Mouse (Mus musculus) retina, adult 2 months (tissue): Measurements from ENCODE around the gene Cldn4.

Source experiments
- DNase-seq: peaks from one replicate; pipeline ENCODE4 v3.0.0-alpha.2; 2012; ENCODE audit warnings: low read depth, low spot score

Cldn4 gene

DNA sequence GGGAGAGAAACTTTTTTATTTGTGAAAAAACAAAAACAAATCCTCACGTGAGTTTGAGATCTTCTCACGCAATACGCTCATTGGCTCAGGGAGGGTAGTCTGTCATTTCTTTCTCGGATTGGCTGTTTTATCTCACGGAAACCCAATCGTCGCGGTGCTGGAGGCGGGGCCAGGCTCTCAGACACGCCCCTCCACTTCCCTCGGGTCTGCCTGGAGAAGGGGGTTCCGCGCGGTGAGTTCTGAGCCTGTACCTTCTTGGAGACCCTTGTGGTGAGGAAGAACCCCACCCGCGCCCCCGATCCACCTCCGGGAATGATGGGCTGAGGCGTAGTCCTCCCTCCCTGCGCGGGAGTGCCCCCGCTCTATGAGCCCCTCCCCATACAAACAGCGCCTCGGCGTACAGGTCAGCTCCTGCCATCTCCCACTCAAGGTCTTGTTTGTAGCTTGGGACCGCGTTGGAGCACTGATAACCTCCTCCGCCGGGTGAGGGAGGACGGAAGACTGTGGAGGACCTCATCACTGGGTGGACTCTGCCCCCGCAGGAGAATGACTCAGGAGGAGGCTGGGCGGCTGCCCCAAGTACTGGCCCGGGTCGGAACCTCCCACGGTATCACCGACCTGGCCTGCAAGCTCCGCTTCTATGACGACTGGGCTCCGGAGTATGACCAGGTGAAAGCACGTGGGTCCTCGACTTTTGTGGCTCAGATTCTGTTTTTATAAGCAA is 14.4 kb downstream of the Cldn4 start, which contains the start of gene Mettl27:
Mettl27 (plus strand) TSS at position 190 of the 724 bp plus-strand sequence.
- peak; percentile 26 for DNase-seq

DNA sequence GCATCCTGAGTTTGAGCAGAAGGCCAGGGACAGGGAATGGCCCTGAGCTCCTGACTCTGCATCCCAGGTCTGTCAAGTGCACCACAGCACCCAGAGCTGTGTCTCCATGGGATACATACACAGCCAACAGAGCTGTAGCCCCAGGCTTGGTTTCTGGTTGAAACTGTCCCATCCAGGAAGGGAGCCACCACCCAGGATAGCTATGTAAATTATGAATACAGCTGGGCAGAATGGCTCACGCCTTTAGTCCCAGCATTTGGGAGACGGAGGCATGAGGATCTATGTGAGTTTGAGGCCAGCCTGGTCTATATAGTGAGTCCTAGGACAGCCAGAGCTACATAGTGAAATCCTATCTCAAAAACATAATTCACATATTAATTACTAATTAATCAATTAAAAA is 16.7 kb downstream of the Cldn4 start:
- DNase-seq: no peak

DNA sequence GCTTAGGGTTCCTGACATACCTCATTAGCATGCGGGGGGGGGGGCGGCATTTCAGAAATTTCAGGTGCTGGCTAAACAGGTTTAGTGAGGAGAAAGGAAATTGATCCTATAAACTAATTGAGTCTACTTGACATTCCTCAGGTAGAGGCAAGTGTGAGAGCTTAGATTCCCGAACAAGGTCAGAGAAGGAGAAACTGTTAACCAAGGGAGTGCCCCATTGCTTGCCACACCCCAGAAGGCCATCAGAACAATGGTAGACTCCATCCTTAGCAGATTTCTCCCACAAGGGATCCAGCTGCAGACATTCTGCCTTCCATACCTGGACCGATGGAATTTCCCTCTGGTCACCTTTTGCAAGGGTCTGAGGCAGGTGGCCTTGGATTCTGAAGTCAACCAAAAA is 20.0 kb downstream of the Cldn4 start:
- DNase-seq: no peak

DNA sequence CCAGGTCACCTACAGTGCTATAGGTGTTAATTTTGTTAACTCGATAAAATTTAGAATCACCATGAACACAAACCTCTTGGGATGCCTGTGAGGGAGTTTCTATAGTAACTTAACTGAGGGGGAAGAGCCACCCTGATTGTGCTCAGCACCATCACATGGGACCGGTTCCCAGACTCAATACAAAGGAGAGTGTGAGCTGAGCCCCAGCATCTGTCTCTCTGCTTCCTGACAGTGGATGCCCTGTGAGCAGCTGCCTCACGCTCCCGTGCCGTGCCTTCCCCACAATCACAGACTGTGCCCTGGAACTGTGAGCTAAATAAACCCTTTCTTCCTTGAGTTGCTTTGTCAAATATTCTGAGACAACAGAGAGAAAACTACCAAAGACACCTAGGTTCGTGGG is 23.6 kb downstream of the Cldn4 start:
- DNase-seq: no peak

DNA sequence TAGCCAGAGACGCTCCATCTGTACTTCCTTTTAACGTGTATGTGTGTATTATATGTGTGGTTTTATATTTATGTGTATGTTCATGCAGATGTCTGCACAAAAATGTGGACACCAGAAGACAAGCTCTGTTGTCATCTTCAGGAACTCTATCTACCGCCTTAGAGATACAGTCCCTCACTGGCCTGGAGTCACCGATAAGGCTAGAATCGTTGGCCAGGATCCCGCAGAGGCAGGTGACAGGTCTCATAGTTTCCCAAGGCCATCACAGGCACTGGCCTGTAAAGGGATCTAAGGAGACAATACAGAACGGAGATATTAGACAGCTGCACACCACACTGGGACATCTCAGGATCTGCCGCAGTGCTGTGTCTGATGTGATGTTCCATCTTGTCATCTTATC is 25.6 kb downstream of the Cldn4 start:
- no peak for DNase-seq

DNA sequence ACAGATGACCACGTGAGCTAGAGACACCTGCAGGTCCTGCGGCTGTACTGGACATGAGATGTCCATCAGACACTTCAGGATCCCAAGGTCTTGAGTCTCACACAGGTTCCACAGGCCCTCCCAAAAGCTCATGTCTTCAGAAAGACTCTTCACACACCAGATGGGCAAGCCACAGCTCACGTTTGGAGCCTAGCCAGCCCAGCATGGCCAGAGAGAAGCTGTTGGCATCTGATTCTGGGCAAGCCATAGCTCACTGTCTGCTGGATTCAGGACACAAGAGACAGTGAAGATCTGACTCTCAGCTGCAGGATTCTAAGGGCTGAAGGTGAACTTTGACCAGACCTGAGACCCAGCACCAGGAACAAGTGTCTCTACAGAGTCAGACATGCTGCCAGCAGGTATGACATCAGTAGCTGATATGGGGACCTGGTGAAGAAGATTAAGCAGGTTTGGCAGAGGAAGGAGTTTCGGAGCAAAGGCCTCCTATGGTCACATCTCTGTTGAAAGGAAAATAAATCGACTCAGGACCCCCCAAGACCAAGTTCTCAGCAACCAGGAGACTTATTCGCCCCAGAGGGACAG is 26.5 kb downstream of the Cldn4 start:
- no peak for DNase-seq

DNA sequence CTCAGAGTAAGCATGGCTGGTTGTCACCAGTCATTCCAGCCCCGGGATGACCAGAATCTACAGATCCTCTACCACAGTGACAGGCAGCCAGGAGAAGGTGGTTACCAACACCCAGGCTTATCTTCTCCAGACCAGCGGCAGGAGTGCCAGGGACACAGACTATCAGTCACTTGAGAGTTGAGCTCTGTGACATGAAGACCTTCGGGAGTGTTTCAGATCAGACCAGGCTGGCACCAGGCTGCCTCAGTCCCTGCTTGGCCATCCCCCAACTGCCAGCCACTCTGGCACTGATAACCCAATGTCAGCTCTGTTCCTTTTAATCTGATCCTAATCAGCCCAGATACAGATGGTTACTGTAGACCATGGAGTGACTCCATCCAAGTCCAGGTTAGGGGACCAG is 27.6 kb downstream of the Cldn4 start:
- no peak for DNase-seq

DNA sequence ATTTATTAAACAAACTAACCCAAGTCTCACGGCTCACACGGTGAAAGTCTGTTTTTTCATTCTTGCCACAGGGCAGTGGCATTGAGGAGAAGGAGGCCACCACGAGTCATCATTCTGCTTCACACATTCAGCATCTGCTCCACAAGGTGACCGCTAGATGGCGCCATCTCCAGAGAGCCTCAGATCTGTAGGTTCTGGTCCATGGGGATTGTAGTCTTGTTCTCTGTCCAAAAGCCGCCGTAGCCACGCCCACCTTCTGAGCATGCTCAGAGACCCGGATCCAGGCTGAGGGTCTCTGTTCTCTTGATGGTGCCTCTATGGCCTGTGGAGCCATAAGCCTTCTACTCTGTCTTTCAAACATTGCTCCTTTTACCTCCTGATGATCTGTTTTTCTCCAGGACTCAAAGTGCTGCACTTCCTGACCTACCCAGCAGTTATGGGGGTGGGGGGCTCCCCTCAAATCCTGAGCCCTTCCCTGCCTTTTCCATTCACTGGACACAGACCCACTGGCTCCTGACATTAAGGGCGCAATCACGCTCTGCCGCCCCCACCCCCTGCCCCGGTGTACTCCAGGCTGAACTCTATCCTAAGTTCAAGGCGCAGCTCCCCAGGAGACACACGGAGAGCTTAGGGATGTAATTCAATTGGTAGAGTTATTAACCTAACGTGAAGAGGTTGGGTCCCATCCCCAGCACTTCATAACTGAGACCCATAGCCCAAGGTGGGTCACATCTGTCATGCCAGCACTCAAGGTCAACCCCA is 28.5 kb downstream of the Cldn4 start:
- DNase-seq: no peak

DNA sequence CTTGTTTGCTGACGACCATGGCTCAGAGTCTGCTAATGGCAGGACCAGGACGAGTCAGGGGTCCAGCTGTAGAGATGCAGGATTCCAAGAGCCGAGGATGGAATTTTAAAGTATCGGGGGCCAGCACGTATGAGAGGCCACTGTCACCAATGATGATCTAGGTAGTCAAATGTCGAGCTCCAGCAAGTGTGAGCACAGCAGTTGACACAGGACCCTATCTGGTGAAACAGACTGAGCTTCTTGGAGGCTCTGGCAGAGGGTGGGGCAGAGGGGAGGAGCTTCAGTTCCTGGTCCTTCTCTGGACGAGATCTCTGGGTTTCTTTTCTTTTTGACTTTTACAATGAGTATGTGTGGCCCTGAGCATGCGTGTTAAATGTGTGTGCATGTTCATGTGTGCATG is 31.4 kb downstream of the Cldn4 start, which contains the start of gene Cldn13:
Cldn13 (minus strand) TSS at position 216 of the 400 bp plus-strand sequence.
- no peak for DNase-seq

DNA sequence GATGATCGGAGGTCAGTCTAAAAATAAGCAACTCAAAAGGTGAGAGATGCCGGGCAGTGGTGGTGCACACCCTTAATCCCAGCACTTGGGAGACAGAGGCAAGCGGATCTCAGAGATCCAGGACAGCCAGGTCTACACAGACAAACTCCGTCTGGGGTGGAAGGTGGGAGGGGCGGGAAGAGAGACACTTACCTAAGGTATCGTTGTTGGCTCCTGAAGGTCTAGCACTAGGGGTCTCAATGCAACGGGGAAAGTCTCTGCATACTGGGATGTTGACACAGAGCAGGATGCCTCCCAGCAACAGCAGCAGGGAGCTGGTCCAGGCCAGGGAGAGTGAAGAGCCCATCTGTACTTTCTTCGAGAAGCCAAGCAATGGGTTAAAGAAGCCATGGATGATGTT is 32.2 kb downstream of the Cldn4 start:
- DNase-seq: no peak

DNA sequence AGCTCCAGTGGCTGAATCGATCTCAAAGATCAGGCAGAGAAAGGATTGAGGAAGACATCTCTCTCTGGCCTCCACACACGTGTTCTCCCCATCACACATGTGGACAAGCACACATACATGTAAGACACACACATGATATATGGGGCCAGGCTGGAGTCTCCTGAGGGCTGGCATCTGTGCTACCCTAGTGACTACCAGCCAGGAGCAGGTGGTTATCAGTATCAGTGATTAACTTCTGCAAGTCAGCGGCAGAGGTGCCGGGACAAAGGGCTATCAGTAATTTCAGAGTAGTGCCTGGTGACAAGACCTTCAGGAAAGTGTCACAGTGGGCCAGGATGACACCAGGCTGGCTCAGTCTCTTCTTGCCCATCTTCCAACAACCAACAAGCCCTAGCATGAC is 33.0 kb downstream of the Cldn4 start:
- no peak for DNase-seq

DNA sequence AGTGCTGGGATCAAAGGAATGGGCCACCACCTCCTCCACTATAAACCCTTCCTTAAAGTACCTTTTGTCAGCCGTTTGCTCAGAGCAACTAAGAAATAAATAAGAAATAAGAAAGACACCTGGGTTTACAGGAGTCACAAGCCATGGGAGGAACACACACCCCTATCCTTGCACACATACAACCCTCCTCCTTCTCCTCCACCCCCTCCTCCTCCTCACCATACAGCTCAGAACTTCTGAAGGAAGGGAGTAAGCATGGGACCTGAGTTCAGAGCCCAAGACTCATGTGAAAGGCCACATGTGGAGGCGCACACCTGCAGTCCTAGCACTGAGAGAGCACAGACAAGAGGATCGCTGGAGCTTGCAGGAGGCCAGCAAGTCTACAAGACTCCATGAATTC is 33.4 kb downstream of the Cldn4 start:
- DNase-seq: no peak

DNA sequence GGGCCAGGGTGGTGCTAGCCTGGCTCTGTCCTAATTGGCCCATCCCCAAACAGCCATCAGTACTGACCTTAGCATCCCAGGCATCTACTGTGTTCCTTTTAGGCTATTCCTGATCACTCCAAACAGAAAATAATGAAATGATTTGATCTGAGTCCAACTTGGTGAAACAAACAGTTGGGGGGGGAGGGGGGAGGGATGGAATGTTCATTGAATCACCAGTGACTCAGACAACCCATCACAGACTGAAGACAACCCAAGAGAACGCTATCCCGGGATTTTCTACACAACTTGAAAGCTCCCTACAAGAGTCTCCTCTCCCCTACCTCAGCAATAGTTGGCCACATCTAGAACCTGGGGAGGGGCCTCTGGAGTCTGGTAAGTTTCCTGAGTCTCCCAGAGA is 34.8 kb downstream of the Cldn4 start:
- DNase-seq: no peak

DNA sequence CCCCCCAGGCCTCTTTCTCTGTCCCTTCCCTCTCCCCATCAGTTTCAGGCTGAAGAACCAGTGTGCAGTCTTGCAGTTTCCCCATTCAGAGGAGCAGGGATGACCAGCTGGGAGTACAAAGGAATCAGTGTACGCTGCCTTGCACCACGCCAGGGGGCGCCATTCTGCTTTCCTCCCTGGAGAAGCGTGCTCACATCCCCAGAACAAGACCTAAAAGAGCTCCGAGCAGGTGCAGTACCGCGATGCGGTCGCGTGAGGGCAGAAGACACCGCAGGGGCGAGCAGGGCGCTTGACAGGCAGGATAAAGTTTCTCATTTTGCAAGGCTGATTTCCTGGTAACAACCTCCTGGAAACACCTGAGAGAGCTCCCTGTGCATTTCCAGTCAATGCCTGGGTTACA is 39.6 kb downstream of the Cldn4 start:
- peak; percentile 53 for DNase-seq

DNA sequence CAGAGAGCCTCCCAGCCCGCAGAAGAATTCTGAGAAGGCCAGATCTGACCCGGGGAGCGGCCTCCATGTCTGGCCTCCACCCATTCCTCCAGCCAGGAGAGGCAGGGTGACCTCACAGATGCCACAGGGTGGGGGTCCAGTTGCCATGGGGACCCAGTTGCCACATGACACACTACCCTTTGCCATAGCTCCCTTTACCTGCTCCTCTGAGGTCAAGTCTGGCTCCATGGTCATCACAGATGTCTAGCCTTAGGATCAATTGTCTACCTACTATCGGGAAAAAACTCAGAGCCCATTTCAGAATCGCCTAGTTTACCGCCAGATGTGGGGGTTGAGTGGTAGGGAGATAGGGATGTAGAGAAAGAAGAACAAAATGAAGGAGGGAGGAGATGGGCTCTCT is 40.1 kb downstream of the Cldn4 start, which contains the start of gene Tmem270:
Tmem270 (minus strand) TSS at position 101 of the 400 bp plus-strand sequence.
- no peak for DNase-seq

DNA sequence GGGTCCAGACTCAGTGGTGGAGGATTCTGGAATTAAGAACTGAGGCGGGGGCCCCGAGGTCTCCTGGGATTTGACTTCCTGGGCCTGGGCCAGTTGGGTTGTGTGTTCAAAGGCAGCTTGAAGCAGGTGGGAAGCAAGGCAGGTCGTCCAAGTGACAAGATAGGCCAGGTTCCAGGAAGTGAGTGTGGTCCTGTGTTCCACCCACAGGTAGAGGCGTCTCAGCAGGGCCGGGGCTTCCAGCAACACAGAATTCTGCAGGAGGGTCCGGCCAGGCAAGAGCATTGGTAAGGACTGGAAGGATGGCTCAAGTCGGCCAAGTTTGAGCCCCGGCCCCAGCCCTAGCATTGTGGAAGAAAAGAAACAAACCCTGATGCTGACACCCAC is 45.1 kb downstream of the Cldn4 start:
- DNase-seq: no peak

DNA sequence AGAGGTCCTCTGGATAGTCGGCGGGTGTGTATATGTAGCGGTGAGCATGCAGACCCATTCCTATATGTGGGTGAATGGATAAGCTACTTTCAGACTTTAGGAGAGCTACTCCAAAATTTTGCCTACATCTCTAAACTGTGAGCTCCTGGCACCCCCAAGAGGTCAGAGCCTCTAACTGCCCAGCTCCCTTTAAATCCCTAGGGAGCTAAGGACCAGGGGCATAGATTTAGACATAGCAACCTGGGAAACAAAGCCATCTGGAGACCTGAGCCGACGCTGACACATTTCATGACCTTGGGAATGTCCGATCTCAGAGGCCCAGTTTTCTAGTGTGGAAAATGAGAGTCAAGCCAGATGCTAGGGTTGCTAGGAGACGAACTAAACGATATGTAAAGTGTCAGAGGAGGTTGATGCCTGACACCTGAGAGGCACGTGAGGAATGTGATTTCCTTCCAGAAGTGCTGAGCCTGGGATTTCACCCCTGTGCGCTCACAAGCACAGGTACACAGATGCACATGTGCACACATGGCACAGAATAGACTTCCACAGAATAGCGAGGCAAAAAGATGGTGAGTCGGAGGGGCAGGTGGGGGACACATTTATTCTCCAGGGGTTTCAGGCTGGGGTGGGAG is 45.6 kb downstream of the Cldn4 start:
- DNase-seq: peak; percentile 16

DNA sequence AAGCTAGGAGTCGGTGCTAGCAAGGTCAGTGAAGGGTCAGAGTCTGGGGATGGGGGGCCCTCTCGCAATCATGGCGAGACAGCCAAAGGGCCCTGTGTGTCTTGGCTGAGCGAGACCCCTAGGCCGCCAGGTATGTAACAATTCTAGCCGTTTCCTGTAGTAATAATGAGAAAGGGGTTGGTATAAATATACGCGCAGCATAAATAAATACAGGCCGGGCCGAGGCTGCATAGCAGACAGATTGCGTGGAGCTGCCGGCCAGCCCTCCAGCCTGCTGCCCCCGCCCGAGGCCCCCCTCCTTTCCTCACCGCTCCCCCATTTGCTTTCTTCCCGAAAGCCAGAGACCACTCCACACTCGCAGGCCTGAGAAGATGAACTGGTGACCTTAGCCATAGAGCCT is 49.1 kb downstream of the Cldn4 start:
- no peak for DNase-seq

DNA sequence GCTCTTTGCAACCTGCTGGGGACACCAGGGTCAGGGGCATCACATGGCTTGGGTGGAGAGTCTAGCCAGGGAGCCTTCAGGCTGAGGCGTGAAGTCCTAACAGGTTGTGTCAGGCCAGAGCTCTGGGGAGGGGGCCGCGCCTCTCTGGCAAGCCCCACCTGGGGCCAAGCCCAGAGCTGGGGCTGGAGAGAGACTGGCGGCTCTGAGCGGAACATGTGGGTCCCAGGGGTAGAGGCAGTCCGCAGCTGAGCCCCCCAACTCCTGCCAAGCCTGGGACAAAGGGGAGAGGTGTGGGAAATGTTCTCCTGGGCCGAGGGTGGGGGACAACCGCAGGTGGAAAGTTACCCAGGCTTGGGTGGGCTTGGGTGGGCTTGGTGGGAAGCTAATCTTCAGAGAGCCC is 49.8 kb downstream of the Cldn4 start:
- DNase-seq: no peak

DNA sequence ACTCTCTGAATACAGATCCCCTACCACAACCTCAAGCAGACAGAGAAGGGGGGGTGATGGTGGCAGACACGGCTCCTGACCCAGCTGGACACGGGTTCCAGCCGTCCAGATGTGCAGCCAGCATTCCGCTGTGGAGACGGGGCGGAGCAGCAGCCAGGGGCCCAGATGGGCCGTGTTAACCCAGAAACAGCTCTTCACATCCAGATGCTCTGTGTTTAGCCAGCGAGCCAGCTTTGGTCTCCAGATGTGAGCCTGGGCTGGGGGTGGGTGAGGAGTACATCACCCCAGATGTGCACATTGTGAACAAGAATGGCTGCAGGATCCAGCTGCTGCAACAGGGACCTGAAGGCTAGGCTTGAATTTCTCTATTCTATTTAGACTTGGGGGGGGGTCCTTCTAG is 51.4 kb downstream of the Cldn4 start:
- DNase-seq: peak; percentile 30
